Mouse (Mus musculus) cerebellum, adult 2 months (tissue): Measurements from ENCODE around the gene Gm28729.

Experiments used
- CTCF ChIP-seq: fragments of 200-500 bp; IDR thresholded peaks from 2 replicates; pipeline ENCODE4 v1.5.1; 2011; ENCODE audit warnings: low read depth, mild to moderate bottlenecking, control low read depth, low read length, moderate library complexity, borderline replicate concordance; ENCODE audit not compliant: insufficient read depth
- POLR2A ChIP-seq: fragments of 200-500 bp; IDR thresholded peaks from 2 replicates; pipeline ENCODE4 v1.6.1; 2011; ENCODE audit warnings: low read length, control low read depth, borderline replicate concordance; ENCODE audit not compliant: insufficient read depth

DNA sequence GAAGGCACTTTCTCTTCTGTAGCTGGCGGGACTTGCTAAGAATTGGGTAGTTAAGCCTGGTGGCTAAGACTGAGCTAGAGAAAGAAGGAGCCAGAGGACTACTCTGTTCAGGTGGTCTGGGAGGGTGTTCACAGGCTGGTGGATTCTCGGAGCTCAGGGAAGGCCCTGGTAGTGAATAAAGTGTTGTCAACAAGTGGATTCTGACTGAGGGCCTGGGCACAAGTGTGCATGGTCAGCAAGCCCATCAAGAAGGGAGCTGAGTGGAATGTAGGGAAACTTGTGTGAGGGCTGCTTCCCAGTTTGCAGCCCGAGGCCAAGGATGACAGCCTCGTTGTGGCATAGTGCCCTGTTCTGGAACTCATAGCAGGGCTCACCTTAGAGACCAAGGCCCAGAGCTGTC, 9.2 kb upstream of the Gm28729 start:
- TF ChIP-seq POLR2A, result no peak
- no peak for TF ChIP-seq CTCF
